Mouse (Mus musculus) neural tube, embryonic 15.5 days (tissue): ENCODE data around the gene Lrg1. TPM values are rescaled to one million over a fixed set of nuclear protein-coding genes. Genes with fewer than 3 reads are reported as not detected.

Experiments used
- ATAC-seq: fragments of 200-750 bp; cut with Nextera tagmentation; 2 replicates; pipeline ENCODE4 v1.8.0; 2017; ENCODE audit warnings: mild to moderate bottlenecking, moderate TSS enrichment, moderate library complexity; ENCODE audit not compliant: low FRiP score
- H3K27ac ChIP-seq: fragments of 300-500 bp; sonication (generic); replicated peaks from 2 replicates; pipeline ENCODE4 v1.5.1; 2015; ENCODE audit warnings: mild to moderate bottlenecking, inconsistent platforms
- H3K27me3 ChIP-seq: fragments of 300-500 bp; sonication (generic); replicated peaks from 2 replicates; pipeline ENCODE4 v1.6.1; 2015; ENCODE audit warnings: inconsistent platforms
- H3K36me3 ChIP-seq: fragments of 300-500 bp; sonication (generic); 2 replicates; pipeline ENCODE4 v1.6.1; 2015; ENCODE audit warnings: inconsistent platforms
- H3K4me1 ChIP-seq: fragments of 300-500 bp; sonication (generic); 2 replicates; pipeline ENCODE4 v1.6.1; 2015; ENCODE audit warnings: inconsistent platforms
- H3K4me2 ChIP-seq: fragments of 300-500 bp; sonication (generic); 2 replicates; pipeline ENCODE4 v1.6.1; 2015; ENCODE audit warnings: inconsistent platforms, mild to moderate bottlenecking, moderate library complexity
- H3K4me3 ChIP-seq: fragments of 300-500 bp; sonication (generic); replicated peaks from 2 replicates; pipeline ENCODE4 v1.5.1; 2015; ENCODE audit warnings: mild to moderate bottlenecking, inconsistent platforms
- H3K9ac ChIP-seq: fragments of 300-500 bp; sonication (generic); replicated peaks from 2 replicates; pipeline ENCODE4 v1.6.1; 2015; ENCODE audit warnings: mild to moderate bottlenecking, inconsistent platforms
- H3K9me3 ChIP-seq: fragments of 300-500 bp; sonication (generic); replicated peaks from 2 replicates; pipeline ENCODE4 v1.6.1; 2016; ENCODE audit warnings: inconsistent platforms
- WGBS: fragments of 180-500 bp; shearing (Covaris S2); methylation state at CpG from one replicate; pipeline ENCODE4 v1.1.7; 2015; ENCODE audit warnings: mixed read lengths; 5-methylcytosine and 5-hydroxymethylcytosine counted together
- polyA plus RNA-seq: library from polyadenylated mRNA; unstranded; fragments of >200 nt; fragmentation: Nextera tagmentation; extraction: Ambion mirVana; gene quantifications from 2 replicates; pipeline ENCODE4 v1.2.1, GENCODE M21; 2015

Lrg1 gene
- polyA plus RNA-seq, 1 experiment from 2014 or later: 0.22 TPM

GRCm38 (mm10) chr17:56148790-56149618, 27.2 kb upstream of the Lrg1 start:
- ATAC-seq: peak; percentile 51
- Histone ChIP-seq H3K9ac (peak overlapping the region; percentile 55), H3K27me3 (peaks cover 53% of the 10 kb centered on the region), H3K4me1 (peaks cover 20% of the 10 kb centered on the region), H3K4me3 (peak overlapping the region; percentile 40), H3K9me3 (no peaks in the 10 kb centered on the region), H3K4me2 (peak overlapping the region; percentile 82), H3K27ac (no peak overlapping the region), H3K36me3 (no peaks in the 10 kb centered on the region)
- WGBS: under 1% methylated on average over 30 of the region's 30 CpGs

- Histone ChIP-seq H3K27ac (no peak overlapping the region), H3K27me3 (peaks cover 53% of the 10 kb centered on the region), H3K4me1 (peaks cover 15% of the 10 kb centered on the region), H3K4me3 (peak overlapping the region; percentile 40), H3K9ac (peak overlapping the region; percentile 55), H3K36me3 (no peaks in the 10 kb centered on the region), H3K4me2 (peak overlapping the region; percentile 82), H3K9me3 (no peaks in the 10 kb centered on the region)
- WGBS: 20% methylated on average over 9 of the region's 9 CpGs
- 0 out of 2 replicates have a peak, but pooled peaks have one; percentile 25 for ATAC-seq
Observed at GRCm38 (mm10) chr17:56148280-56148679, 26.5 kb upstream of the Lrg1 start.

DNA sequence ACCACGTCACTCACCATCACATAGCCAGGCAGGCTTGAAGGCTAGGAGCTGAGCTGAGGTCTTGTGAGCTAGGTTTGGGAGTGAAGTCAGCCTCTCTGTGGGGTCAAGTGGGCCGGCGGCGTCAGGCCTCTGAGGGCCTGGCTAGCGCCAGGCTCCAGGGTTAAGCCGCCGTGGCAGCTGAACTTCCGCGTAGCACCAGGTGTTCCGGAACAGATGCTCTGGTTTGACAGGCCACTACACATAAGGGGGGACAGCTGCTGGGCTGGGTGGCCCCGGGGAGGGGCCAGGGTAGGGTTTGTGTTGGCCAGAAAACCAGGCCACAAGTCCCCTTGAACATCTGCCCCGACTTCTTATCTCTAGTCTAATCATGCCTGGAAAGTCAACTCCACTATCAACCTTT, 25.6 kb upstream of the Lrg1 start:
- H3K4me1 ChIP-seq: peaks cover 18% of the 10 kb centered on the region
- WGBS: 61% methylated on average over 12 of the region's 12 CpGs
- peaks cover 48% of the 10 kb centered on the region for H3K27me3 ChIP-seq
- H3K4me2 ChIP-seq: no peak overlapping the region
- no peak for ATAC-seq
- no peak overlapping the region for H3K4me3 ChIP-seq
- no peaks in the 10 kb centered on the region for H3K36me3 ChIP-seq
- H3K27ac ChIP-seq: no peak overlapping the region
- no peak overlapping the region for H3K9ac ChIP-seq
- H3K9me3 ChIP-seq: no peaks in the 10 kb centered on the region

GRCm38 (mm10) chr17:56146131-56146530, 24.3 kb upstream of the Lrg1 start:
- no peaks in the 10 kb centered on the region for H3K36me3 ChIP-seq
- no peak overlapping the region for H3K4me3 ChIP-seq
- no peak overlapping the region for H3K4me2 ChIP-seq
- WGBS: 14% methylated on average over 9 of the region's 9 CpGs
- ATAC-seq: no peak
- H3K4me1 ChIP-seq: peaks cover 31% of the 10 kb centered on the region
- no peak overlapping the region for H3K27ac ChIP-seq
- peaks cover 47% of the 10 kb centered on the region for H3K27me3 ChIP-seq
- H3K9me3 ChIP-seq: no peaks in the 10 kb centered on the region
- no peak overlapping the region for H3K9ac ChIP-seq

- ATAC-seq: no peak
- no peaks in the 10 kb centered on the region for H3K36me3 ChIP-seq
- no peak overlapping the region for H3K9ac ChIP-seq
- H3K4me1 ChIP-seq: peaks cover 34% of the 10 kb centered on the region
- H3K27me3 ChIP-seq: peaks cover 36% of the 10 kb centered on the region
- no peak overlapping the region for H3K27ac ChIP-seq
- no peak overlapping the region for H3K4me3 ChIP-seq
- no peak overlapping the region for H3K4me2 ChIP-seq
- 81% methylated on average over 9 of the region's 9 CpGs for WGBS
- no peaks in the 10 kb centered on the region for H3K9me3 ChIP-seq
Observed at GRCm38 (mm10) chr17:56144546-56144945, 22.7 kb upstream of the Lrg1 start.

GRCm38 (mm10) chr17:56141702-56142605, 20.2 kb upstream of the Lrg1 start:
- Histone ChIP-seq H3K4me1 (peaks cover 46% of the 10 kb centered on the region), H3K27ac (no peak overlapping the region)
- WGBS: under 1% methylated on average over 36 of the region's 47 CpGs

GRCm38 (mm10) chr17:56139858-56140595, 18.2 kb upstream of the Lrg1 start, which contains the start of gene Sema6b:
Sema6b (minus strand) TSS chr17:56140343.
- no peaks in the 10 kb centered on the region for H3K36me3 ChIP-seq
- peaks cover 8% of the 10 kb centered on the region for H3K27me3 ChIP-seq
- H3K27ac ChIP-seq: peak within 1 kb of the TSS; percentile 84
- ATAC-seq: peak; percentile 55
- H3K9ac ChIP-seq: peak within 1 kb of the TSS; percentile 91
- H3K4me1 ChIP-seq: peaks cover 55% of the 10 kb centered on the region
- peak within 1 kb of the TSS; percentile 76 for H3K4me2 ChIP-seq
- WGBS: 1% methylated on average over 79 of the region's 79 CpGs
- H3K9me3 ChIP-seq: no peaks in the 10 kb centered on the region
- H3K4me3 ChIP-seq: peak within 1 kb of the TSS; percentile 90

More at GRCm38 (mm10) chr17:56141702-56142605, 20.2 kb upstream of the Lrg1 start:
- H3K36me3 ChIP-seq: no peaks in the 10 kb centered on the region
- peak overlapping the region; percentile 73 for H3K4me2 ChIP-seq
- H3K27me3 ChIP-seq: peaks cover 17% of the 10 kb centered on the region
- peak; percentile 65 for ATAC-seq
- peak overlapping the region; percentile 42 for H3K9ac ChIP-seq
- no peaks in the 10 kb centered on the region for H3K9me3 ChIP-seq
- peak overlapping the region; percentile 47 for H3K4me3 ChIP-seq

- Histone ChIP-seq H3K27ac (peak overlapping the region; percentile 84), H3K36me3 (no peaks in the 10 kb centered on the region), H3K9ac (peak overlapping the region; percentile 91), H3K4me2 (peak overlapping the region; percentile 76), H3K4me3 (peak overlapping the region; percentile 90), H3K9me3 (no peaks in the 10 kb centered on the region), H3K4me1 (peaks cover 62% of the 10 kb centered on the region), H3K27me3 (peaks cover 8% of the 10 kb centered on the region)
- ATAC-seq: peak; percentile 43
- WGBS: 5% methylated on average over 21 of the region's 21 CpGs
Observed at GRCm38 (mm10) chr17:56139355-56139754, 17.6 kb upstream of the Lrg1 start.

GRCm38 (mm10) chr17:56137839-56138613, 16.2 kb upstream of the Lrg1 start:
- peak overlapping the region; percentile 76 for H3K4me2 ChIP-seq
- H3K9me3 ChIP-seq: no peaks in the 10 kb centered on the region
- H3K9ac ChIP-seq: peak overlapping the region; percentile 23; the same call in 1 of the 2 replicates
- 20% methylated on average over 25 of the region's 25 CpGs for WGBS
- peaks cover 75% of the 10 kb centered on the region for H3K4me1 ChIP-seq
- no peaks in the 10 kb centered on the region for H3K36me3 ChIP-seq
- no peak for ATAC-seq
- H3K27ac ChIP-seq: no peak overlapping the region
- peaks cover 8% of the 10 kb centered on the region for H3K27me3 ChIP-seq
- H3K4me3 ChIP-seq: peak overlapping the region; percentile 90

DNA sequence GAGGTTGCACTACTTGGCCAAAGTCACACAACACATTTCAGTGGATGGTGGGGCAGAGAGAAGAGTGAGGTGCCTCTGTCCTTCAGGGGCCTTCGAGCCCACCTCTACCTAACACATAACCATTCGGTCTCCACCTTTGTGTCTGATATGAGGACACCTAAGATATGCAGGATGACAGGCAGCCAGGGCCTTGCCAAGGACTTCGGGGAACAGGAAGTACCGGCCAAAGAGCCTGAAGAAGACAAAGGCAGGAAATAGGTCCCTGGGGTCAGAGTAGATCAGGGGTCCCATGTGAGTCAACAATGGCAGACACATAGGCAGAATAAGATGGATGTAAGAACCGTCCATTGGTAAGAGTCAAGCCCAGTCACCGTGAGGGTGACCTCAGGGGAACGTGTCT, 14.8 kb upstream of the Lrg1 start:
- no peak overlapping the region for H3K27ac ChIP-seq
- H3K27me3 ChIP-seq: peaks cover 7% of the 10 kb centered on the region
- no peak overlapping the region for H3K4me3 ChIP-seq
- H3K9me3 ChIP-seq: no peaks in the 10 kb centered on the region
- 0 out of 2 replicates have a peak, but pooled peaks cover 3% of the 10 kb centered on the region for H3K36me3 ChIP-seq
- WGBS: 93% methylated on average over 7 of the region's 7 CpGs
- ATAC-seq: no peak
- H3K4me2 ChIP-seq: no peak overlapping the region
- peaks cover 69% of the 10 kb centered on the region for H3K4me1 ChIP-seq
- H3K9ac ChIP-seq: no peak overlapping the region
